Mouse (Mus musculus) testis, adult 2 months (tissue): Measurements from ENCODE around the gene Zc3h18.

Experiments used
- CTCF ChIP-seq: fragments of 200-500 bp; IDR thresholded peaks from 2 replicates; pipeline ENCODE4 v1.5.1; 2012; ENCODE audit warnings: low read depth, mild to moderate bottlenecking, inconsistent platforms, low read length, moderate library complexity; ENCODE audit not compliant: control insufficient read depth, insufficient read depth, insufficient replicate concordance
- POLR2A ChIP-seq: fragments of 200-500 bp; IDR thresholded peaks from 2 replicates; pipeline ENCODE4 v1.6.1; 2012; ENCODE audit warnings: low read depth, mild to moderate bottlenecking, inconsistent platforms, low read length, moderate library complexity; ENCODE audit not compliant: control insufficient read depth

GRCm38 (mm10) chr8:122355642-122356606 lies 20.5 kb upstream of the Zc3h18 start:
- TF ChIP-seq POLR2A (no peak), CTCF (no peak)
